Mouse (Mus musculus) gastrocnemius, adult 8-10 months (tissue): ENCODE results near the gene Dock8. TPM values are rescaled to one million over a fixed set of nuclear protein-coding genes. Genes with fewer than 3 reads are reported as not detected.

Source experiments
- DNase-seq, 2 experiments: peaks; one replicate each; pipeline ENCODE4 v3.0.0; 2022; ENCODE audit warnings: low spot score in 2 of 2
- total RNA-seq, 4 experiments: library from RNA; stranded (reverse); gene quantifications; 2 replicates each; pipeline ENCODE4 v1.2.4; 2022

The Dock8 gene
- total RNA-seq = 1 to 10 TPM; 1.1 to 1.9 (median 1.7) TPM

- peak; percentile 24 to 47 for DNase-seq
Observed at GRCm38 (mm10) chr19:24999201-24999886, at the start of gene Dock8. TSS of gene Dock8 (plus strand) at chr19:24999534.

GRCm38 (mm10) chr19:24958531-24958930, 40.8 kb upstream of the Dock8 start:
- DNase-seq = no peak

GRCm38 (mm10) chr19:24961172-24961962, 38.0 kb upstream of the Dock8 start, which contains the start of gene Cbwd1:
TSS of gene Cbwd1 (minus strand) at chr19:24961610.
- peak; percentile 97 for DNase-seq

- DNase-seq = no peak
Observed at GRCm38 (mm10) chr19:24966203-24966602, 33.1 kb upstream of the Dock8 start.

GRCm38 (mm10) chr19:24966941-24967340, 32.4 kb upstream of the Dock8 start:
- no peak for DNase-seq

GRCm38 (mm10) chr19:24971307-24971706, 28.0 kb upstream of the Dock8 start:
- DNase-seq = no peak

GRCm38 (mm10) chr19:24972701-24973390, 26.5 kb upstream of the Dock8 start:
- no peak for DNase-seq

GRCm38 (mm10) chr19:24977991-24978390, 21.3 kb upstream of the Dock8 start:
- no peak for DNase-seq

GRCm38 (mm10) chr19:24978852-24979842, 20.2 kb upstream of the Dock8 start:
- no peak for DNase-seq

GRCm38 (mm10) chr19:24981294-24981693, 18.0 kb upstream of the Dock8 start:
- no peak for DNase-seq

- no peak for DNase-seq
Observed at GRCm38 (mm10) chr19:24983050-24983449, 16.3 kb upstream of the Dock8 start.

- no peak for DNase-seq
Observed at GRCm38 (mm10) chr19:24983857-24984498, 15.4 kb upstream of the Dock8 start.

- DNase-seq = no peak
Observed at GRCm38 (mm10) chr19:24985045-24985444, 14.3 kb upstream of the Dock8 start.

- DNase-seq = no peak
Observed at GRCm38 (mm10) chr19:24987355-24987754, 12.0 kb upstream of the Dock8 start.

GRCm38 (mm10) chr19:24988831-24989230, 10.5 kb upstream of the Dock8 start:
- no peak for DNase-seq

- DNase-seq = no peak
Observed at GRCm38 (mm10) chr19:24990138-24990822, 9.1 kb upstream of the Dock8 start.

- DNase-seq = no peak
Observed at GRCm38 (mm10) chr19:24993526-24993925, 5.8 kb upstream of the Dock8 start.

- no peak for DNase-seq
Observed at GRCm38 (mm10) chr19:24994900-24995299, 4.4 kb upstream of the Dock8 start.

GRCm38 (mm10) chr19:24996815-24997704, 2.3 kb upstream of the Dock8 start:
- DNase-seq = no peak
